Mouse (Mus musculus) retina, postnatal 1 day (tissue): Measurements from ENCODE around the gene Hoxb3.

Source experiments
- DNase-seq: peaks from one replicate; pipeline ENCODE4 v3.0.0-alpha.2; 2012

The Hoxb3 gene

GRCm38 (mm10) chr11:96342576-96342930, 19.4 kb downstream of the Hoxb3 start:
- no peak for DNase-seq

- no peak for DNase-seq
Measured at GRCm38 (mm10) chr11:96343206-96343745, 20.1 kb downstream of the Hoxb3 start.

GRCm38 (mm10) chr11:96344061-96344877, 21.1 kb downstream of the Hoxb3 start:
- no peak for DNase-seq

GRCm38 (mm10) chr11:96344878-96345159, 21.7 kb downstream of the Hoxb3 start:
- DNase-seq: no peak

- no peak for DNase-seq
Measured at GRCm38 (mm10) chr11:96345220-96345892, 22.2 kb downstream of the Hoxb3 start.

- DNase-seq: no peak
Measured at GRCm38 (mm10) chr11:96345893-96346806, 23.0 kb downstream of the Hoxb3 start.

- DNase-seq: no peak
Measured at GRCm38 (mm10) chr11:96346916-96347520, 23.9 kb downstream of the Hoxb3 start.

GRCm38 (mm10) chr11:96347717-96348116, 24.6 kb downstream of the Hoxb3 start:
- no peak for DNase-seq

GRCm38 (mm10) chr11:96348141-96348928, 25.2 kb downstream of the Hoxb3 start:
- DNase-seq: no peak

GRCm38 (mm10) chr11:96348988-96349387, 25.9 kb downstream of the Hoxb3 start:
- no peak for DNase-seq

- DNase-seq: no peak
Measured at GRCm38 (mm10) chr11:96349491-96350340, 26.6 kb downstream of the Hoxb3 start.

GRCm38 (mm10) chr11:96350341-96350624, 27.2 kb downstream of the Hoxb3 start, which contains the start of gene Hoxb2:
TSS of gene Hoxb2 (plus strand) at chr11:96350525.
- no peak for DNase-seq

- no peak for DNase-seq
Measured at GRCm38 (mm10) chr11:96350791-96351190, 27.7 kb downstream of the Hoxb3 start.

GRCm38 (mm10) chr11:96351312-96351711, 28.2 kb downstream of the Hoxb3 start:
- no peak for DNase-seq

- no peak for DNase-seq
Measured at GRCm38 (mm10) chr11:96351831-96352230, 28.7 kb downstream of the Hoxb3 start.

- DNase-seq: peak; percentile 67
Measured at GRCm38 (mm10) chr11:96352691-96353521, 29.8 kb downstream of the Hoxb3 start.

GRCm38 (mm10) chr11:96353522-96353841, 30.4 kb downstream of the Hoxb3 start:
- DNase-seq: no peak

GRCm38 (mm10) chr11:96353939-96354338, 30.8 kb downstream of the Hoxb3 start:
- peak; percentile 44 for DNase-seq

GRCm38 (mm10) chr11:96354376-96354775, 31.2 kb downstream of the Hoxb3 start:
- peak; percentile 60 for DNase-seq

GRCm38 (mm10) chr11:96354801-96355311, 31.7 kb downstream of the Hoxb3 start:
- DNase-seq: no peak
